Mouse (Mus musculus) intestine, embryonic 14.5 days (tissue): ENCODE measurements around the gene Rrm1. TPM values are rescaled to one million over a fixed set of nuclear protein-coding genes. Genes with fewer than 3 reads are reported as not detected.

ENCODE experiments used
- ATAC-seq: fragments of 200-750 bp; cut with Nextera tagmentation; replicated peaks from 2 replicates; pipeline ENCODE4 v1.8.0; 2017; ENCODE audit warnings: low read depth, moderate number of reproducible peaks, moderate TSS enrichment, moderate library complexity; ENCODE audit not compliant: low FRiP score, low TSS enrichment
- DNase-seq: peaks from one replicate; pipeline ENCODE4 v3.0.0-alpha.2; 2018; ENCODE audit warnings: low spot score
- H3K27ac ChIP-seq: fragments of 300-500 bp; sonication (generic); 2 replicates; pipeline ENCODE4 v1.5.1; 2014; ENCODE audit warnings: low read depth, mild to moderate bottlenecking, control low read depth
- H3K27me3 ChIP-seq: fragments of 300-500 bp; sonication (generic); replicated peaks from 2 replicates; pipeline ENCODE4 v1.6.1; 2014; ENCODE audit warnings: low read length, control low read depth; ENCODE audit not compliant: control insufficient read depth, insufficient read depth
- H3K36me3 ChIP-seq: fragments of 300-500 bp; sonication (generic); 2 replicates; pipeline ENCODE4 v1.6.1; 2014; ENCODE audit warnings: low read length, control low read depth; ENCODE audit not compliant: control insufficient read depth, insufficient read depth
- H3K4me1 ChIP-seq: fragments of 300-500 bp; sonication (generic); replicated peaks from 2 replicates; pipeline ENCODE4 v1.6.1; 2014; ENCODE audit warnings: low read length, control low read depth, mixed read lengths; ENCODE audit not compliant: control insufficient read depth, insufficient read depth
- H3K4me2 ChIP-seq: fragments of 300-500 bp; sonication (generic); 2 replicates; pipeline ENCODE4 v1.6.1; 2014; ENCODE audit warnings: low read length
- H3K4me3 ChIP-seq: fragments of 300-500 bp; sonication (generic); 2 replicates; pipeline ENCODE4 v1.5.1; 2014; ENCODE audit warnings: low read depth, low read length, control low read depth, mixed read lengths
- H3K9ac ChIP-seq: fragments of 300-500 bp; sonication (generic); 2 replicates; pipeline ENCODE4 v1.6.1; 2014; ENCODE audit warnings: mild to moderate bottlenecking, low read length
- H3K9me3 ChIP-seq: fragments of 300-500 bp; sonication (generic); 2 replicates; pipeline ENCODE4 v1.6.1; 2016; ENCODE audit warnings: low read length, control low read depth; ENCODE audit not compliant: control insufficient read depth
- WGBS: fragments of 180-500 bp; shearing (Covaris S2); extraction: QIAGEN DNeasy Blood & Tissue Kit; methylation state at CpG from one replicate; pipeline ENCODE4 v1.1.7; 2014; 5-methylcytosine and 5-hydroxymethylcytosine counted together
- polyA plus RNA-seq: library from polyadenylated mRNA; unstranded; fragments of >200 nt; fragmentation: Nextera tagmentation; extraction: Ambion mirVana; gene quantifications from 2 replicates; pipeline ENCODE4 v1.2.1, GENCODE M21; 2014

Gene Rrm1
- polyA plus RNA-seq, 1 experiment from 2014 or later = 158 TPM

DNA sequence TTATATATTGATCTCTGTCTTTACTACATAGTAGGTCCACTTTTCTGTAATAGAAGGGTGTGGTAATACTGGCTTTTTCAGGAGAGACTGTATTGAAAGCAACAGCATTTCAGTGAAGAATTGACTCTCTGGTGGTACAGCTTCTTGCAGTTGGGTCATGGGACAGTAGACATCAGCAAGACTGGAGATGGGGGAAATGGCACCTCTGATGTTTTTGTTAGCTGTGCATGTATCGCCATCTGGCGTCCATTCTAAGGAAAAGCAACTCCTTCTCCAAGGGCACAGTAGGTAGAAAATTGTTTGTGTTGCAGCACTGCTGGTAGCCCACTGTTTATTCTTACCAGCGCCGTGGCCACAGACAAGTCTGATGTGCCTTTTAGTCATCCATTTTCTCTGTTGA lies 24.1 kb upstream of the Rrm1 start:
- ATAC-seq (peak; percentile 71; the same call in 1 of the 2 replicates), DNase-seq (peak; percentile 63)
- Histone ChIP-seq H3K27ac (no peak overlapping the region), H3K4me2 (no peak overlapping the region), H3K9ac (no peak overlapping the region), H3K9me3 (no peaks in the 10 kb centered on the region), H3K4me3 (no peak overlapping the region), H3K4me1 (no peaks in the 10 kb centered on the region), H3K36me3 (no peaks in the 10 kb centered on the region), H3K27me3 (no peaks in the 10 kb centered on the region)
- 3% methylated on average over 4 of the region's 4 CpGs for WGBS

DNA sequence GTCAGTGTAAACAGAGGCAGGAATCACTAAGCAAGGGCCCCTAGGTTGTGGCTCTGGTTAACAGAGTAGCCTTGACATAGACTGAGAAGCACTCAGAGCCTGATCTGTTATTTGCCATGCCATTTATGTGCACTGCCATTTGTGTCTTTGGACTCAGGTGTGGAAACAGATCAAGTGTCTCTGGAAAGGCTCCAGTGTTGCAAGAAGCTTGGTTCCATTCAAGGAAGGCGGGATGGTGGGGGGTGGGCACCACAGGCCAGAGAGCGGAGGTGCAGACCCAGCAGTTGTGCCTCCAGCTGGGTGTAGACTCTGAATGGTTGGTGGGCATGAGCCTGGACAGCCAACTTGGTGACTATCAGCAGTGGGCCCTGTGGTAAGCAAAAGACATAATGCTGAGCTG lies 19.5 kb upstream of the Rrm1 start:
- no peak overlapping the region for H3K4me3 ChIP-seq
- 95% methylated on average over 2 of the region's 2 CpGs for WGBS
- H3K4me1 ChIP-seq = no peaks in the 10 kb centered on the region
- DNase-seq (no peak), ATAC-seq (no peak)
- no peak overlapping the region for H3K27ac ChIP-seq
- H3K9me3 ChIP-seq = no peaks in the 10 kb centered on the region
- no peak overlapping the region for H3K4me2 ChIP-seq
- no peak overlapping the region for H3K9ac ChIP-seq
- H3K27me3 ChIP-seq = no peaks in the 10 kb centered on the region
- H3K36me3 ChIP-seq = no peaks in the 10 kb centered on the region

DNA sequence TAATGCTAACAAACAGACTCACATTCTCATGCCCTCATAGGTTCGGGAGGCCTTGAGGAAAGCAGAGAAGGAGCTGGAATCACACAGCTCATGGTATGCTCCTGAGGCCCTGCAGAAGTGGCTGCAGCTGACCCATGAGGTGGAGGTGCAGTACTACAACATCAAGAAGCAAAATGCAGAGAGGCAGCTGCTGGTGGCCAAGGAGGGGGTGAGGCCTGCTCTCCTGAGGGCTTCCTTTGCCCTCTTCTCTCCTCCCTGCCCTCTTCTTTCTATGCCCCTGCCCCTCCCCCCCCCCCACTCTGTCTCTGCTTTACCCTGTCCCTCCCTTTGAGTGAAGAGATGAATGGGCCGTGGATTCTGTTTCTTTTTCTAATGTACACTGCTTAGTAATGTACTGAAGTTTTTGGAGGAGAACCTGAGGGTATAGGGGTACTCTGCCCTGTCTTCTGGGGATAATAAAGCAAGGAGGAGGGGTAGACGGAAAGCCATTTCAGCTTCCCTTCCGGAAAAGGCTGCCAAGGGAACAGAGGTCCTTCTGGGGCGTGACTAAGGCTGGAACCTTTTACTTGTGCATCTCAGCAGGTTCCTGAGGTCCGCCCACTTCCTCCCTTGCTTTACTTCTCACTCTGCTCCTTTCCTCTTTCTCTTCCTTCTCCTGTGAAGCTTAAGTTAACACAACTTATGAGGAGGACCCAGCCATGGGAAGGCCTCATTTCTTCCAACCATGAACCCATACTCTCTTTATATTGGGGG lies 15.4 kb upstream of the Rrm1 start:
- DNase-seq (no peak), ATAC-seq (no peak)
- H3K4me2 ChIP-seq = no peak overlapping the region
- H3K36me3 ChIP-seq = no peaks in the 10 kb centered on the region
- no peaks in the 10 kb centered on the region for H3K4me1 ChIP-seq
- H3K27ac ChIP-seq = no peak overlapping the region
- no peak overlapping the region for H3K9ac ChIP-seq
- no peaks in the 10 kb centered on the region for H3K9me3 ChIP-seq
- 59% methylated on average over 6 of the region's 6 CpGs for WGBS
- no peaks in the 10 kb centered on the region for H3K27me3 ChIP-seq
- no peak overlapping the region for H3K4me3 ChIP-seq

DNA sequence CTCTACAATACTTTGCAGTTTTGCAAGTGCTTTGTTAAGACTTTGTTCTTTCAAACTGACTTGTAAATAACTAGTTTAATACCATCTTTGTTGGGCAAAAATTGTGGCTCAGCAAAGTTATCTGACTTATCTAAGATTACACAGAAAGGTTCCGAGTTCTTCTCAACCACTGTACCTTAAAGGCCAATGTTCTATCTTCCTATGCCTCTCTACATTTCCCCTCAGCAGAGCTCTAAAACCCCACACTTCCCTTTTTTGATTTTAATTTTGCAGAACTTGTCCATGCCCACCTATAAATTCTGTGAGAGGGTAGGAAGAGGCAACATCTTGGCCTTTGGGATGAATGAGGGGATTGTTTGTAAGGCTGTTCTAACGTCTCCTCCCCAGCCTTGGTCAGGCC lies 7.2 kb upstream of the Rrm1 start:
- no peak overlapping the region for H3K4me2 ChIP-seq
- H3K9ac ChIP-seq = no peak overlapping the region
- 72% methylated on average over 2 of the region's 2 CpGs for WGBS
- H3K4me1 ChIP-seq = no peaks in the 10 kb centered on the region
- DNase-seq = no peak
- no peaks in the 10 kb centered on the region for H3K9me3 ChIP-seq
- H3K27me3 ChIP-seq = no peaks in the 10 kb centered on the region
- no peak overlapping the region for H3K27ac ChIP-seq
- ATAC-seq = no peak
- 0 out of 2 replicates have a peak, but pooled peaks cover 5% of the 10 kb centered on the region for H3K36me3 ChIP-seq
- H3K4me3 ChIP-seq = no peak overlapping the region

DNA sequence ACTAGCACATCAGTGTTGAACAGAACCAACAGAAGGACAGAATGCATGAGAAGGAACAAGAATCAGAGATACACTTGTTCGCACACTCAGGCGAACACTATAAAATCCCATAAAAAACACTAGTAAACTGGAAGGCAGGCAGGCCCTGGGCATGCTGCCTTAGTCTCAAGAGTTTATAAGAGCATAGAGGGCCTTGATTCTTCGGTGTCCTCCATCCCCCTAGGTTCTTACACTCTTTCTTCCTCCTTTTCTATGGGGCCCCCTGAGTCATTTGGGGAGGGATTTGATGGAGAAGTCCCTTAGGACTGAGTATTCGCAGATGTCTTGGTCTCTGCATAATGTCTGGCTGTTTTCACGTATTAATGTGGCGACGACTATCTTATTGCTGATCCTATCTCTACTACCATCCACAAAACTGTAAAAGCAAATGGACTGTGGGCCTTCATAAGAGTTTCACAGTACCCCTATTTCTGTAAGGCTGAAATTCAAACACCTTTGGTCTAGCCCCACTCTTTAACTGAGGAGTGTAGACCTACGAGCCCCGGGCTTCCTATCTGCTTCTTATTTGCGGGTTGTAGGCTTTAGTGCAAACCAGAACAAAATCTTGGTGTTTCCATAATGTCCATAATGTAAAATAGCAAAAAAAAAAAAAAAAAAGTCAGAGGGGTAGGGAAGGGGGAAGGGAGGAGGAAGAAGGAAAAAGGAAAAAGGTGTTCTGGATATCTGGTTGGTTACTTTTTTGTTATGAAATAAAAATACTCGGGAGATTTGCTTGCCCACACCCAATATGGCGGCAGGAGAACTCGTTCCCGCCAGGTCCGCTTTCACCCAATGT lies 456 bp upstream of the Rrm1 start:
- Histone ChIP-seq H3K9ac (no peak overlapping the region), H3K36me3 (peaks cover 23% of the 10 kb centered on the region), H3K27me3 (no peaks in the 10 kb centered on the region), H3K9me3 (no peaks in the 10 kb centered on the region), H3K27ac (0 out of 2 replicates have a peak overlapping the region, but pooled peaks have one; percentile 38), H3K4me1 (peaks cover 17% of the 10 kb centered on the region), H3K4me3 (peak overlapping the region; percentile 97), H3K4me2 (peak overlapping the region; percentile 64)
- WGBS = 53% methylated on average over 15 of the region's 15 CpGs
- ATAC-seq (no peak), DNase-seq (no peak)

DNA sequence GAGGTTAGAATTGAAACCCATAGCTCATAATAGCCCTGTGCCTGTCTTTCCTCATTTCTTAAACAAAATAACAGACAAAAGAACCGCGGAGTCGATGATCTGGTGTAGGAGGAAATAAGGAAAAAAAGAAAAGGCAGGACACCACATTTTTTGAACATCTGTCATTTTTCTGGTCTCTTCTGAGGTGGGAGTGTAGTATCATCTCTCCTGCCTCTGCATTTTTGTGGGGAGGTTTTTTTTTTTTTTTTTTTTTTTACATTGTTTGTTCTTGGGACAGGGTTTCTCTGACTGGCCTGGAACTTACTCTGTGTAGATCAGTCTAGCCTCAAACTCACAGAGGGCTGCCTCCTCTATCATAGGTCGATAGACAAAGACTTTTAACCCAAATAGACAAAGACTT lies 937 bp downstream of the Rrm1 start:
- Histone ChIP-seq H3K4me1 (peaks cover 17% of the 10 kb centered on the region), H3K4me3 (peak overlapping the region; percentile 97), H3K9ac (peak overlapping the region; percentile 94), H3K27me3 (no peaks in the 10 kb centered on the region), H3K36me3 (peaks cover 37% of the 10 kb centered on the region), H3K27ac (peak overlapping the region; percentile 93), H3K4me2 (peak overlapping the region; percentile 64), H3K9me3 (no peaks in the 10 kb centered on the region)
- no peak for DNase-seq
- no peak; the same call in 1 of the 2 replicates for ATAC-seq
- 0% methylated on average over 4 of the region's 4 CpGs for WGBS

DNA sequence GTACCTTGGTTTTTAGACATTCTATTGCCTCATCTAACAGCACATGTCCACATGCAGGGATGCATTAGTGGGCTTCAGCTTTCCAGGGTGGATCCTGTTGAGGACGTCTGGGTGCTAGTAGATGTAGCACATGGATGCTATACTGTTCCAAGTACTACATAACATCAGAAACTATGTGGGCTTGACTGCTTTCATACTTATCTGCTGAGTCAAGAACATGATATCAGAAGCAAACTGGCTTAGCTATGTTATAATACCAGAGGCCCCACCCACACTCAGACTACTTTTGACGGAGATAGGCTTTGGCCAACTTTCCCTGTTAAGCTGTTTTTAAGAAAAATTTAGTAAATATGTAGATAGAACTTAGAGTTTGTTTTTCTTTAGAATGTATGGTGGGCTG lies 2.8 kb downstream of the Rrm1 start:
- no peak overlapping the region for H3K9ac ChIP-seq
- DNase-seq (no peak), ATAC-seq (no peak)
- H3K36me3 ChIP-seq = peaks cover 55% of the 10 kb centered on the region
- H3K4me1 ChIP-seq = peaks cover 17% of the 10 kb centered on the region
- H3K4me2 ChIP-seq = no peak overlapping the region
- no peak overlapping the region for H3K27ac ChIP-seq
- 70% methylated on average over 2 of the region's 2 CpGs for WGBS
- H3K9me3 ChIP-seq = no peaks in the 10 kb centered on the region
- H3K27me3 ChIP-seq = no peaks in the 10 kb centered on the region
- H3K4me3 ChIP-seq = no peak overlapping the region

DNA sequence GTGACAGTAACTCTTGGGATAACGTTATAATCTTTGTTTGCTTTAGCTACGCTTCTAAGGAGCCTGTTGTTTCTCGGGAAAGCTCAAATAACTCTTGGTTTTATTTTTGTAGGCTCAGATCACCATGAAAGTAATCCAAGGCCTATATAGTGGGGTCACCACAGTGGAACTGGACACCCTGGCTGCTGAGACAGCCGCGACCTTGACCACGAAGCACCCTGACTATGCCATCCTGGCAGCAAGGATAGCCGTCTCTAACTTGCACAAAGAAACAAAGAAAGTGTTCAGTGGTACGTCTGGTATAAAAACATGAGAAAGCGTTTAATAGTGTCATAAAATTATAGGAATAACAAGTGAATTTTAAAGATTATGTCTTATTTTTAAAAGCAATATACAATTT lies 4.9 kb downstream of the Rrm1 start:
- Histone ChIP-seq H3K27me3 (no peaks in the 10 kb centered on the region), H3K36me3 (peaks cover 76% of the 10 kb centered on the region), H3K4me3 (no peak overlapping the region), H3K9me3 (no peaks in the 10 kb centered on the region), H3K9ac (no peak overlapping the region), H3K4me1 (peaks cover 17% of the 10 kb centered on the region), H3K27ac (no peak overlapping the region), H3K4me2 (no peak overlapping the region)
- WGBS = 92% methylated on average over 9 of the region's 9 CpGs
- DNase-seq (no peak), ATAC-seq (no peak)
